20 mouse cellular contexts compared by ENCODE assay signal in genomic region chr10:104651020-104651419, GRCm38 (mm10).
"Had no signal": no experiment of that assay in that cellular context is flagged by ENCODE, and none has a peak within 500 bp of the region (broad histone marks: within the 10 kb centered on the region; RNA-seq: fewer than 3 reads in every experiment).

No protein-coding gene starts in this region.

- DNase-seq: liver, postnatal 0 days; lung, adult 2 months; lung, postnatal 14 days; lung, postnatal 36 days; midbrain, embryonic 14.5 days; right cerebral cortex, postnatal 14 days; thymus, adult 2 months; thymus, postnatal 25 days; thymus, postnatal 4 days had no signal

- H3K27me3 ChIP-seq: liver, embryonic 15.5 days; lung, embryonic 15.5 days; midbrain, embryonic 12.5 days; neural tube, embryonic 12.5 days; stomach, embryonic 15.5 days had no signal

- H3K9ac ChIP-seq: liver, embryonic 15.5 days; liver, postnatal 0 days; lung, embryonic 15.5 days; midbrain, embryonic 12.5 days; neural tube, embryonic 12.5 days; stomach, embryonic 15.5 days had no signal

- H3K27ac ChIP-seq: liver, embryonic 15.5 days; lung, embryonic 15.5 days; macrophage; midbrain, embryonic 10.5 days; midbrain, embryonic 12.5 days; neural tube, embryonic 12.5 days; stomach, embryonic 15.5 days; stomach, postnatal 0 days had no signal

- H3K9me3 ChIP-seq: liver, embryonic 15.5 days; lung, embryonic 15.5 days; midbrain, embryonic 10.5 days; midbrain, embryonic 12.5 days; neural tube, embryonic 12.5 days; stomach, embryonic 15.5 days had no signal

- H3K4me2 ChIP-seq: liver, embryonic 15.5 days; lung, embryonic 15.5 days; midbrain, embryonic 12.5 days; neural tube, embryonic 12.5 days; stomach, embryonic 15.5 days had no signal

- H3K4me3 ChIP-seq: liver, embryonic 15.5 days; lung, embryonic 15.5 days; midbrain, embryonic 10.5 days; midbrain, embryonic 12.5 days; myocyte; neural tube, embryonic 12.5 days; stomach, embryonic 15.5 days had no signal

- H3K4me1 ChIP-seq: liver, embryonic 15.5 days; lung, embryonic 15.5 days; midbrain, embryonic 10.5 days; midbrain, embryonic 12.5 days; neural tube, embryonic 12.5 days; stomach, embryonic 15.5 days had no signal

- H3K36me3 ChIP-seq: liver, embryonic 15.5 days; lung, embryonic 15.5 days; midbrain, embryonic 10.5 days; midbrain, embryonic 12.5 days; neural tube, embryonic 12.5 days; stomach, embryonic 15.5 days had no signal

- ATAC-seq: liver, postnatal 0 days; lung, postnatal 0 days; midbrain, embryonic 16.5 days had no signal
